Mouse (Mus musculus): ENCODE measurements around the gene Dlg1. TPM values are rescaled to one million over a fixed set of nuclear protein-coding genes. Genes with fewer than 3 reads are reported as not detected.

Dlg1 gene
- 10 to 100 TPM; 52.6 to 59.2 TPM for total RNA-seq (2021)
- long read RNA-seq, experiment 1, full-length matches to known transcripts, result 5 of 32 reads
- long read RNA-seq, experiment 1, partial matches to known transcripts, result 5 of 32 reads
- long read RNA-seq, experiment 1, other reads (novel, unspliced or antisense), result 22 of 32 reads
- long read RNA-seq, experiment 2, full-length matches to known transcripts, result 1 of 8 reads
- long read RNA-seq, experiment 2, partial matches to known transcripts, result 1 of 8 reads
- long read RNA-seq, experiment 2, other reads (novel, unspliced or antisense), result 6 of 8 reads

DNA sequence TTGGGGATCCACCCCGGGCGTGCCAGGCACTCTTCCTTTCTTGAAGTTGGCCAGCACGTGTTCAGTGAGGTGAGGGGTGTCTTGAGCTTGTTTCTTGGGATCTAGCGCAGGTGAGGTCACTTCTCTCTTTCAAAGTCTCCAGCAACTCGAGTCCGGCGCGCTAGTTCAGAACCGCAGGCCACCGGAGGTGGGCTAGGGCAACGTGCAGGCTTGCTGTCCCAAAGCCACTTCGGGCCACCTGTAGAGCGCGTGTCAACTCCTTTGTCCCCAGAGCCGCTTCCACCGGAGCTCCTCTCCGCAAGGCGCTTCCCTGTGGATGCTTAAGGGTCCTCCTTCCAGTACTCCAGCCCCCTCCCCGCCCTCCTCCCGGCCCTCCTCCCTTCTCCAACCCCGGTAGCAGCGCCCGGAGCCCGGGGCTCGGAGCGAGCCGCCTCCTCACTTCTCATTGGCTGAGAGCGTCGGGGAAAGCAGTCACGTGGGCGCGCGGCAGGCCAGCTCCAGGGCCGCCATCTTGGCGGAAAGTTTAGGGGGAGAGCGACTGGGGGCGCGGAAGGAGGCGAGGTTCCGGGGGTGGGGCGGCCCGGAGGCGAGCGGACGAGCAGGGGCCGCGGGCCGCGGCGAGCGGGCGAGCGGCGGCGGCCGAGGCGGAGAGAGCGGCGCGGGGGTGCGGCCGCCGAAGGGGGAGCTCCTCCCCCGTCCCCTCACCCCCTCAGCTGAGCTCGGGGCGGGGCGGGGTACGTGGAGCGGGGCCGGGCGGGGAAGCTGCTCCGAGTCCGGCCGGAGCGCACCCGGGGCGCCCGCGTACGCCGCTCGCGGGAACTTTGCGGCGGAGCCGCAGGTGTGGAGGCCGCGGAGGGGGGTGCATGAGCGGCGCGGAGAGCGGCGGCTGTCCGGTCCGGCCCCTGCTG lies at the start of gene Dlg1:
Gene Dlg1, plus strand, starts transcription at position 65 of the 908 bp plus-strand sequence.
- peak; percentile 90 to 93 for DNase-seq

DNA sequence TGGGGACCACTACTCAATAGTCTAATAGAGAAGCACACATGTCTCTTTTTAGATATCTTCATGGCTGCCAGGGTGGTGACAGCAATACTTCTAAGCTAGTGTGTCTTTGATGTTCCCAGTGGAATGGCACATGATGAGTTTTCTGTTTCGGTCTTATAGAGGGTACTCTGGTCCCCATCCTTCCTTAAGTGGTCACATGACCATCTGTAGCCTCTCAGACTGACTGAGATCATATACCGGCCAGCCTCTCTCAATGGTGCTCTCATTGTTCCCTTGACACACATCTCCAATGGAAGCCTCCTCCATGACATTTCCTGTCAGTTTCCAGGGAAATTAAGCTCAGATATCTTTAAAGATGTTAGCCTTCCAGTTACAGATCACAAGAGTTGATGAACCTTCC lies 46.9 kb upstream of the Dlg1 start:
- DNase-seq, result no peak

DNA sequence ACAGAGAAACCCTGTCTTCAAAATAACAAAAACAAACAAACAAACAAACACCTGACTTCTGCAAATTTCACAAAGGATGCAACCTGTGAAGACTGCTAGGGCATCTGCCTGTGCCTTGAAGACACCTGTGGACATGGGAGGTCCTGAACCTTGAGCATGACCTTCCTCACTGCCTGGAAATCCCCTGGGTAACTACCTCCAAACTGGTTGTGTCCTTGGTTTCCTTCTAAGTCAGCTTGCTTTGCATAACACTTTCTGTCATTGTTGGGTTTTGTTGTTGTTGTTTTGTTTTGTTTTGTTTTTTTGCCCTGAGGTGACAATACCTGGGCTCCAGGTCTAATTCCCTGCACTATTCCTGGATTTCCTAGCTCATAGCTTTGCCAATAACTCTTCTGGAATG lies 46.1 kb upstream of the Dlg1 start:
- DNase-seq, result no peak

DNA sequence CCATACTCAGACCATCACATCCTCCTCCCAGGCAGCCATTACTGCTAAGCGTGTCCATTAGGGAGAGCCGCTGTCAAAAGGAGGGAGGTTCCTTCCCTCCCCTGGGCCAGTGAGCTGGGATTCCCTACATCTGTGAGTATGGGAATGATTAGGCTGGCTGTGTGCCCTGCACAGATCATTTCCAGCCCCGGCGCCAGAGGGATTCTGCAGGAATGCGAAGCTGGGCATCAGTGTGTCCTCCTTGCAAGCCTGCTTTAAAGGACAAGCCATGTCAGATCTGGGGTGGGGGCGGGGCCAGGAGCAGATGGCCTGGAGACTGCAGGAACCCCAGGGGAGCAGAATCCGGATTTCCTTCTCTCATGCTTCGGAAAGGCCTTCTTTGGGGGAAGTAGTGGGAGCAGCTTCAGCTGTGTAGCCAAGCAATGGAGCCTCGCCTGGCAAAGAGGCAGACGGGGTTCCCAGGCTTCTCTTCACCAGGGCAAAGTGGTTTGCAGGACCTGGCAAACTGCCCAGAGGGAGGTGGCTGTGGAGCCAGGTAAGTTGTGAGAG lies 45.3 kb upstream of the Dlg1 start:
- DNase-seq, result peak; percentile 68 to 72

DNA sequence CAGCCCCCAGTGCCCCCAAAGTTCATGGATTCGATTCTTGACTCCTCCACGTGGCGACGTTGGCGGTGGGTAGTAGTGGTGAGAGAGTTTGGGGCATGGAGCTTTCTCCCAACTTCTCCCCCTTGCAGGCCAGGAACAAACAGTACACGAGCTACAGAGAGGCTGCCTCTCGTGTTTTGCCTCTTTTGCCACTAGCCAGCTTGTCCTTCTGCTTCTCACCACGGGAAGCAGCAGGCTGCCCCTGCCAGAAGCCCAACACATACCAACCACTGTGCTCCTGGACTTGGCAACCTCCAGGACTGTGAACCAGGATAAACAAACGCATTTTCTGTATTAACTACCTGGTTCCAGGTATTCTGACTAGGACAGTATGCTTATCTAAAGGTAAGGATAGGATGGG lies 44.6 kb upstream of the Dlg1 start:
- no peak for DNase-seq

DNA sequence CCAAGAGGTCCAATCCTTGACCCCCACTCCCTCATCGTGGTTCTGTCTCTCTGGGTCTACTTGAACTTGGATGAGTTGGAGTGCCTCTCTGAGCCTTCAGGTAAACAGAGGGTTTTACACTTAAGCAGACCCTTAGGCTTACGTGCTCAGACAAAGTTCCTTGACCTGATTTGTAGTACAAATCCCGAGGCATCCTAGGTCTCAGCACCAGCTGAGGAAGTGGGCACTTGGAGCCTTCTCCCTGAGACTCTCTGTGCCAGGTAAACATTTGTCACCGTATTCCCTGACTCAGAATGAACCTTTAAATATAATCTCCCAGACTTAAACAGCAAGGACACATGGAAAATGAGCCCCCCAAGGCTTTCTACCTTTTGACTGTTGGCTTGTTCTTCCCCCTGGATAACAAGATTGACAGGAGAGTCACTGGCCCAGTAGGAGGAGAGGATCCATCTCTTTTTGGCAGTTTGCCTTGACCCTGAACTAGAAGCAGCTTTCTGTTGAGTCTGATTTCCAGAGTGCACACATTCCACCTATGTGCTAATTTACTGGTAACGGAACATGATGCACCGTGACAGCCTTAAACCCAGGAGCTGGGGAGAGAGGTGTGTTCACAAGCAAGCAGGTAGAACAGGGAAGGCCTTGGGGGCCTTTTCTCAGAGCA lies 43.4 kb upstream of the Dlg1 start:
- no peak for DNase-seq

DNA sequence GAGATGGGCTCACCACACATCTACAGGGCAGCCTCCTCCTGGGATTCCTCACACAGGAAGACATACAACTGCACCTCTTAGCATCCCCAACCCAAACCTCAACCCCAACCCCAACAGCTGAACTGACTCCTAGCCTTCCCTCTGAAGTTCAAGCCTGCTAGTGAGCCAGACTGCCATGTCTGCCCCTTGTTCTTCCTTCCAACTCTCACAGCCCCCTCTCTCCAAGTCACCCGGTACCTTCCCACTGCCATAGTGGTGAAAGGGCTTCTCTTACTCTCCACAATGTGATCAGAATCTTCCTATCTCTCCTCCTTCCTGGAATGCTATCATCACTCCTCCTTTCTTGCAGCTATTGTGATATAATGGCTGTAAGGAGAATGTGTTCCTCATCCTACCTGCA lies 40.9 kb upstream of the Dlg1 start:
- DNase-seq, result no peak

DNA sequence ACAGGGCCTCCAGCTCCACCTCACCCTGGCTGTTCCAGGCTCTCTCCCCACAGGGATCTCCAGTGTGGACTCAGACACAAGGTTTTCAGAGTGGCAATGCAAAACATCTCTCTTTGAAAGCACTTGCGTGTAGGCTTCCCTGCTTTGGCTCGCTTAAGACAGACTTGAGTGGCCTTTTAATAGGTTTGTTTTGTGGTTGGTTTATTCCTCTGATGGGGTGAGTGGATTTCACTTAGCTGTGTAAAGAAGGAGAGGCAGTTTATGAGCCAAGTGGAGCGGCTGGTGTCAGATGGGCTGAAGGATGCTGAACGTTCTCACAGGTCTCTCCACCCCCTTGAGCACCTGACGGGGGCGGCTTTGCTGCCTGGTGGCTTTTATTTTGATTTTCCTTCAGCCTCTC lies 40.1 kb upstream of the Dlg1 start:
- no peak for DNase-seq

DNA sequence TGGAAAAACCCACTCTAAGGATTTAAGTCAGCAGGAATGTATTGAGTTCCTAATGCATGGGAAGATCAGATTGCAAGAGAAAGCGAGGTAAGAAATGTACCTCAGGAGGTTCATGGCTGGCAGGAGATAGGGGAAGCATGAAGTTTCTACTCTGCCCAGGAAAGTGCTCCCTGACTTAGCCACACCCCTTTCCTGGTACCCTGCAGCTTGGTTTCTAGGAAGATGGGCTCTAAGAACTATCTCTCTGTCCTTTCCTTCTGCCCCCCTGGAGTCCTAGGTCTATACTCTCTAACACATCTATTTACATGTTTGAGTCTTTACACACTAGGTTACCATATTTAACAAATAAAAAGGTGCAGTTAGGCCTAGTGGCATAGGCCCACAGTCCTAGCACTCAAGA lies 38.5 kb upstream of the Dlg1 start:
- DNase-seq, result no peak

DNA sequence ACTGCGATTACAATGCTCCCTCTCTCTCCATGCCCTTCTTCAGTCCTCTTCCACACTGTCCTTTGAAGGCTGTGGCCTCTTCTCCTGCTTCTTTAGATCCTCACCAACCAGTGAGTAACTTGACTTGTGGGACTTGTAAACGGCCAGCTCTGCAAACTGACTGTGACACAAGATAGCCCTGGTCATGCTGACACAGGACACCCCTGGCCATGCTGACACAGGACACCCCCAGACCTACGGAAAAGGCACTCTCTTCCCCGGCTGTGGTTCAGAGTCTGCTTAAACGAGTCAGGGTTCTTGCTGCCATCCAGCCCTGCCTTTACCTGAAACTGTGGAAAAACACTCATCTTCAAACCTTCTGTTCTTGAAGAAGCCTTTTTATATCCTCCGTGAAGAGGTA lies 36.9 kb upstream of the Dlg1 start:
- no peak for DNase-seq

DNA sequence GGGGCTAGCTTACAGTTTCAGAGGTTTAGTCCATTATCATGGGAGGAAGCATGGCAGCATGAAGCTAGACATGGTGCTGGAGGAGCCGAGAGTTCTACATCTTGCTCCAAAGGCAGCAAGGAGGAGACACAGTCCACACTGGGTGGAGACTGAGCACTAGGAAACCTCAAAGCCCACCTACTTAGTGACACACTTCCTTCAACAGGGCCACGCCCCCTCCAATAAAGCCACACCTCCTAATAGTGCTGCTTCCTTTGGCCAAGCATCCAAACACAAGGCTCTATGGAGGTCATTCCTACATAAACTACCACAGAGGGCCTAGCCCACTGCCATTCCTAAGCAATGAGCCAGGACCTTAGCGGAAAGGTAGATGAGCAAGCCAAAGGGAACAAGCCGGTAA lies 32.9 kb upstream of the Dlg1 start:
- DNase-seq, result no peak

DNA sequence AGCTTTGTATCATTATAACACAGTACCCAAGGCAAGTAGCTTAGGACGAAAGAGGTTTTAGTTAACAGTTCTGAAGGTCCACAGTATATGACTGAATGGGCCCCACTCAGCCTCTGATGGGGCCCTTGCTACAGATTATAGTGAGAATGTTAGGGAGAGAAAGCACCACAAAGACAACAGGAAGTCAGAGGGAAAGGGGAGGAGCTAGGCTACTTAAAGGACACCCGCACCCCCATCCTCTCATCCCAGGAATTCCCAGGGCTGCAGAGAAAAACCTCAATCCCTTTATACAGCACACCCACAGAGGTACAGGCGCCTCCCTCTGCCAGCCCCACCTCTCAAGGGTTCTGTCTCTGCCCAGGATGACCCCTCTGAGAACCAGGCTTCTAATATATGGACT lies 32.2 kb upstream of the Dlg1 start:
- no peak for DNase-seq

DNA sequence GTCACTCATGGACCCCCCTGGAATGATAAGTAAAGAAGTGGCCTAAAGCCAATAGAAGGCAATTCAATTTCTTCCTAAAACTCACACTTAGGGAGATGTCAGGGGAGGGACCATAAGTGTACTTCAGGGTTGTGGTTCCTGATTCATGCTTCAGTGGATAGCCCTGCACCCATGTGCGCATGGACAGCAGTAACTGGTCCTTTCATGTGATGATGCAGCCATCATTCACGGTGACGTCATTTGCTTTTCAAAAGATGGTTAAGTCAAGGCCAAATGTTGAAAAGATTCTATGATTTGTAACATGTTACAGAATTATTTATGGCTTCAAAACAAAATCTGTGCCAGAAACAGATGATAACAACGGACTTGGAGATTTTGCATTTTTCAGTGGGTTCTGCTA lies 28.9 kb upstream of the Dlg1 start:
- DNase-seq, result no peak

DNA sequence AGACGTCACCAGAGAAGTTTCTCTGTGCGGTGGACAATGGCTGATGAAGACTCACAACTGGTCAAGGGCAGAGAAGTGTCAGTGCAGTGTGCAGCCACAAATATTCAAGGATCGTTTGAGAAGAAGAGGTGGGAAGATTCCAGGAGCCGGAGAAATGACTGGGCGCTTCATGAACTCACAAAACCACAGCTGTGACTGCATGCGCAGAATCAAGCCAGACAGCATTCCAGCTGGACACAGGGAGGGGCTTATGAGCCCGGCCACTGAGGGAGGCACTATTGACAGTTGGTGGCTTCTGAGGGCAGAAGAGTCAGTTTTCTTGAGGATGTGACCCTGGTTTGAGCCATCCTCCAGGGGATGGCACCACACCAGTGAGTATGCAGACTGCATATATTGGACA lies 24.9 kb upstream of the Dlg1 start:
- DNase-seq, result peak in 1 of 2 experiments; percentile 17

DNA sequence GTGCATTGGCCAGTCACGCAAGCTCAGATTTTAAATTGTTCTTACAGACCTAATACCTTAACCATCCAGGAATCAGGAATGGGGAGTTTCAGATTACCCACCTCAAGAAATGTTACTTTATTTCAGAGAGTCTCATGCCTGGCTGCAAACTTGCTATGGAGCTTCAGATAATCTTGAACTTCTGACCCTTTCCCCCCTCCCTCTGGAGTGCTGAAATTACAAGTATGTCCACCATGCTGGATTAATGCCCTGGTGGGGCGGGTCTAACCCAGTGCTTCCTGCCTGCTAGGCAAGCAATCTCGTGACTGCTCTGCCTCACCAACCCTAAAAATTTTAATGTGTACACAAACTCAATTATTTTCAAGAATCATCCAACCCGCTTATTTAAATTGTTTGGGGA lies 23.3 kb upstream of the Dlg1 start:
- DNase-seq, result no peak

DNA sequence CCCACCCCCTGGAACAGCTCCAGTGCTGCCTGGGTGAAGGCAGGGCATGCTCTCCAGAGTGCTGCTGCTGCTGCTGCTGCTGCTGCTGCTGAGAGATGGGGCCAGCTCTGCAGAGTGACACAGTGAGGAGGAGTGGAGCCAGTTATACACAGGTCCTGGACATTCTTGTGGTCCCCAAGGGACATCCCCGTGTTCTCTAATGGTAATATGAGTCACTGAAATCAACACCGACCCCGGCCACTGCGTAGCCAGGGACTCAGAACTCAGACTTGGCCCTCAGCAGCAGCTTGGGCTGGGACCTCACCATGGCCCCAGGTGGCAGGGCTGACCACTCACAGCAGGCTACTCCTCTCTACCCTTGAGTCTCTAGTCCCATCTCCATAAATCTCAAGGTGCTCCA lies 21.5 kb upstream of the Dlg1 start:
- DNase-seq, result no peak

DNA sequence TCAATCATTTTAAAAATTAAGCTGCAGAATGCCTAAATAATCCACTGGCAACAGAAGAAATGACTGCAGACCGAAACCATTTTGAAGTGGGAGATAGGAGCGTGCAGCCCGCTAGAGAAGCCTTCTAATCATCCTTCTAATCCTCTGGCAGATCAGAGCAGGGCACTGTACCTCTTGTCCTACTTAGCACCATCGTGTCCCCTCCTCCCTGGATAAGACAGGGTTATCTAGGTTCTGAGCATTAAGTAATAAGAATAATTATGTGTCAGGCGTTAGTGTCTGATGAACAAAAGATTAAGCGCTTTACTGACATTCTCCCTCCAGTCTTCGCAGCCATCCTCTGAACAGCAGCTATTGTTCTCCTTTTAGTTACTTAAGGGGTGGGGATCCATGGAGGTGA lies 16.0 kb upstream of the Dlg1 start:
- no peak for DNase-seq

DNA sequence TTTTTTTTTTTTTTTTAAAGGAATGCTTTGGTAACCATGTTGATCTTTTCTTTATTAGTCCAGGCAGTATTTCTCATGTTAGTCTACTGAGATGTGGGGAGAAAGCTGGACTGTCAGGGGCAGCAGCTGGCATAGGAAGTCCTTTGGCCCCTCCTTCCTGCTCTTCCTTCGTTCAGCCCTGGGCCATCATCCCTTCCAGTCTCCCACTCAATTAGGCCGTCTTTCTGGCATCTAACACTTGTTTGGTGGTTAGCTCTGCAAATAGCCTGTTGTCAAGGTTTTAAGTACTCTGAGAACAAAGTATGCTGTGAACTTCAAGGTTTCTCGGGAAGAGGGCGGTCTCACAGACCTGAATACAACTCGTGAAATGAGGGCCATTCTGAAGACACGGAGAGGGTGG lies 12.5 kb upstream of the Dlg1 start:
- DNase-seq, result no peak

DNA sequence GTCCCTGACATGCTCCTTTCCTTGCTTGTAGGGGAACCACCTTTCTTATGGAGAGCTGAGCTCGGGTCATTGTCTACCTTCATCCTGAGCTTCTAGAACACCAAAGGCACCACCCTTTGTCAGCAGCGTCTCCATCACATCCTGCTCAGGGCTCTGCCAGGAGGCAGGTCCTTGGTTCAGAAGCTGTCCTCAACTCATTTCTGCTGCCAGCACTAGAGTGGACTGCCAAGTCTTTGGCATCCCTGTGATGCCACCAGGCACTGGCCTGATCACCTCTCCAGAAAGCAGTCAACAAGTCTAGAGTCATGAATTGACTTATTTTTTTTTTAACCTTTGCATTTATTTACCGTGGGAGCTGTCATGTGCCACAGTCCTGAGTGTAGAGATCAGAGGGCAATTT lies 11.7 kb upstream of the Dlg1 start:
- DNase-seq, result peak; percentile 23 to 37

DNA sequence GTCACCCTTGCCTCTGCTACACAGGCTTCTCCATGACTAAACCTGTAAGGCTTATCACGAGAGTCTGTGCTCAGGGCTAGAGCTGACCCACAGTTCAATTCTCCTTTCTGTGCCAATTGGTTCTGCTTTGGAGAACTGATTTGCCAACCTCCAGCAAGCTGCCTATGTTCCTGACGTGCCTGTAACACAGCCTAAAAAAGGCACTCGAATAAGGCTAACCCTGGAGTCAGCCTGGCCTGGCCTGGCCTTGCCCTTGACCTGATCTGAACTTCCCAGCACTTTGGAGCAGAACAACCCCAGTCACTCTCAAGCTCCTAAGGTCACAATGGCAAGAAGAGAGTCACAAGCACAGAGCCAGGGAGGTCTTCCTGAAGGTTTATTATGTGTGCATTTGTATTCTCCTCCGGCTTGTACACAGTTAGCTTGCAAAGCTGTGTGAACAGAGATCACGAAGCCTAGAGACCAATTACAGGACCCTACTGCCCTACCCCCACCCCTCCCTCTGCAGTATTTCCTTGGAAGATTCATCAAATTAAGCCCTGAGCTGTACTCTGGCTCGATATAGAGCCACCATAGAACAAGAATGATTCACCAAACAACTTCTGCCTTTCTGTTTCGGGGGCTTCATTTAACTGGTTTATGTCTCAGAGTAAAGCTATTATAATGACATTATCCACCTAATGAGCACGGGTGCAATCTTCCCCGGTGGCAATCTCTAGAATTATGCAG lies 11.0 kb upstream of the Dlg1 start:
- DNase-seq, result peak in 1 of 2 experiments; percentile 19

DNA sequence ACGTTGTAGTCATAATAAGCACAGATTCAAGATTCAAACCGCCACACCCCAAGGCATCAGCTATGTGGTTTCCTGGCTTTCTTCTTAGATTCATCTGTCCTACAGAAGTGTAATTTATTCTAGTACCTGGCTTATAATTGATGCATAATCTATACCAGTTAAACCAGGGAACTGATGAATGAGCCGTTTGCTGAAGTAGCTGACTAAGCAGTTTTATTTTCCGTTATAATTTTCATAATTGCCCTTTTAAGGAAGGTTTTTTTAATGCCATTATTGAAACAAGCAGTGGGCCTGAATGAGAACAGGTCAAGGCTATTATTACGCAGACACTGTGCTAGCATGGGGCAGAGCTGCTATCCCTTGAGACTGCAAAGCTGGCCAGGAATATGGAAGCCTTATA lies 9.6 kb upstream of the Dlg1 start:
- no peak for DNase-seq

DNA sequence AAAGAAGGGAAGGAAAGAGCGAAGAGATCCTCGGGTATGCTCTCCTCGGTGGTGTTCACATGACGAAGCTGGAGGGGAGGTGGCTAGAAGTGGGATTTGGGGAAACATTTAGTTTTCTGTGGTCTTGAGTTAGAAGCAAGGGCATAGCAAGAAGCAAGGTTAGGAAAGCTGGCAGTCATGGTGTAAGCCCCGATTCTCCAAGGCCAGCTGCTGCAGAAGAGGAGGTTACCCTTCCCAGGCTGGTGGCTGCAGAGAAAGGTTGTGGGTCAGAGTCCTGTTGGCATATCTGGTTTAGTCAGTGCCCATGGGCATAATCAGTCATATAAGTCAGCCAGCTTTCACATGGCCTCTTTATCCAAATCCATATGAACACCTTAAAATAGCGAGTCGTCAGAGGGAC lies 9.2 kb upstream of the Dlg1 start:
- DNase-seq, result no peak

Measured in heart, adult 18-20 months (tissue).